Mouse (Mus musculus): ENCODE data around the gene Spdye4b. TPM values are rescaled to one million over a fixed set of nuclear protein-coding genes. Genes with fewer than 3 reads are reported as not detected.
"Not testable (repeated sequence)": the region's sequence is repeated elsewhere in the genome, so short reads cannot be mapped to it uniquely, and the experiment has no call there.

Gene Spdye4b
- polyA plus RNA-seq, 1 experiment from 2014 or later, result not detected

DNA sequence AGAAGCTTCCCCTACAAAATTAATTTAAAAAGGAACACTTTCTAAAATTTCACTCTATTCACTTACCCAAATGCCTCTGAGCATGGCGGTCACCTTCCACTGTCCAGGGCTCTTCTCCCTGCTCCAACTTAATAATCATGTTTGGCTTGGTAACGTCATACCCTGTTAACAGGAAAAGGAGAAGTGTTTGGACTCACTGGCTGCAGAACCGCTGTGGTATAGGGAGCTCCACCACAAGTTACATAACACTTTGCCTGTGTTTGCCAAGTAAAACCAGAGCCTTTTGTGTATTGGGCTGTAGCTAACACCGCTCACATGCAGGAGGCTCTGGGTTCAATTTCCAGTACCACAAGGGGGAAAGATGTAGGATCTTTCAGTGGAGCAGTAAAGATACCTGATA is 4.8 kb upstream of the Spdye4b start:
- peaks cover 70% of the 10 kb centered on the region for H3K36me3 ChIP-seq
- no peak for DNase-seq (ENCODE audit: low spot score)
- 95% methylated on average over 4 of the region's 4 CpGs for WGBS
- H3K9me3 ChIP-seq, result no peaks in the 10 kb centered on the region
- H3K27me3 ChIP-seq (ENCODE audit: insufficient read depth, poor library complexity, severe bottlenecking), result no peaks in the 10 kb centered on the region
- H3K4me1 ChIP-seq, result peaks cover 17% of the 10 kb centered on the region
- no peak overlapping the region for H3K27ac ChIP-seq
- H3K4me3 ChIP-seq, result no peak overlapping the region

DNA sequence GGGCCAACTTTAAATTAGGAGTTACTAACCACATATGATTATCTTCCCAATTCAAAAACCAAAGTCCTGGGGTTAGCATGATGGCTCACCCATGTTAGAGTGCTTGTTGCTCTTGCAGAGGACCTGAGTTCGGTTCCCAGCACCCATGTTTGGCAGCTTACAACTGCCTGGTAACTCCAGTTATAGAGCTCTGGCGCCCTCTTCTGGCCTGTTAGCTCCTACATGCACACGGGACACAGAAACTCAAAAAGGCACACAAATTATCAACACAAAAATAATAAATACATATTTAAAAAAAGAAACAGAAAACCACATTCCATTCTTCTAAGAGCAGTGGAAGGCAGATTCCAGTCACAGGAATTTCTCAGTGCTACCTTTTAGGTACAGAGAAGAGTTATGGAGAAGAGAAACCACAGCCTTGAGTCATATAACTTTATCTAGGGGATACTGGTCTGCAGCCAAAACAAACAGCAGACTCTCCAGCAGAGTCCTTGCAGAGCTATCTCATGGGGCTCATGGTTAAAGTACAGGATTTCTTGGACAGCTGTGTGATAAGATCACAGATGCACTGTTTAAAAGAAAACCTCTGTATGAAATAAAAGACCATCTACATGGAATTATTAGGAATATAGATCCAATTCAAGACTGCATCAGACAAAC is 3.1 kb upstream of the Spdye4b start:
- Histone ChIP-seq H3K36me3 (peaks cover 58% of the 10 kb centered on the region), H3K27ac (no peak overlapping the region), H3K9me3 (no peaks in the 10 kb centered on the region), H3K27me3 (ENCODE audit: insufficient read depth, poor library complexity, severe bottlenecking) (no peaks in the 10 kb centered on the region), H3K4me1 (peaks cover 17% of the 10 kb centered on the region), H3K4me3 (no peak overlapping the region)
- no peak for DNase-seq (ENCODE audit: low spot score)
- WGBS, result 84% methylated on average over 3 of the region's 3 CpGs

DNA sequence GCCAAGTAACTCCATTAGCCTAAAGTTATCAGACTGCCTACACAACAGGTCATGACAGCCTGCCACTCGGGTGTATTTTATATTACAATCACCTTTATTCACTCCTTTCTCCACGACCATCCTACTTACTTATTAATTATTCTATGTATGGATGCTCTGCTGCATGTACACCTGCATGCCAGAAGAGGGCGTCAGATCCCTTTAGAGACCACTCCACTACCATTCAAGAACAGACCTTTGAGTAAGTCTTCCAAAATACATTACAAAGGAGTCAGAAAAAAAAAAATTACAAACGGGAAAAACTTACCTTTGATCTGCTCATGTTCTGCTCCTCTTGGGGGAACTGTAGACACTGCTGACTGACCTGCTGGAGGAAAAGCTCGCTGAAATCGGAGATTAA is 1.6 kb upstream of the Spdye4b start:
- Histone ChIP-seq H3K9me3 (no peaks in the 10 kb centered on the region), H3K4me1 (peaks cover 17% of the 10 kb centered on the region), H3K27ac (no peak overlapping the region), H3K36me3 (peaks cover 43% of the 10 kb centered on the region), H3K27me3 (ENCODE audit: insufficient read depth, poor library complexity, severe bottlenecking) (no peaks in the 10 kb centered on the region), H3K4me3 (no peak overlapping the region)
- WGBS, result 42% methylated on average over 6 of the region's 6 CpGs
- no peak for DNase-seq (ENCODE audit: low spot score)

DNA sequence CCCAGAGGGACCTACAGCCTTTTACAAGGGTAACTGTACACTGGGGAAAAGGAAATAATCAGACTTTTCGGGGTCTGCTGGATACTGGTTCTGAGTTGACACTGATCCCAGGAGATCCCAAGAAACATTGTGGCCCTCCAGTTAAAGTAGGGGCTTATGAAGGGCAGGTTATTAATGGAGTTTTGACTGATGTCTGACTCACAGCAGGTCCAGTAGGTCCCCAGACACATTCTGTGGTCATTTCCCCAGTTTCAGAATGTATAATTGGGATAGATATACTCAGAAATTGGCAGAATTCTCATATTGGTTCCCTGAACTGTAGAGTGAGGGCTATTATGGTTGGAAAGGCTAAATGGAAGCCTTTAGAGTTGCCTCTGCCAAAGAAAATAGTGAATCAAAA is 7.2 kb downstream of the Spdye4b start:
- 83% methylated on average over 1 of the region's 1 CpGs for WGBS
- DNase-seq (ENCODE audit: low spot score); H3K36me3 ChIP-seq; H3K27me3 ChIP-seq (ENCODE audit: insufficient read depth, poor library complexity, severe bottlenecking); H3K27ac ChIP-seq; H3K4me3 ChIP-seq; H3K9me3 ChIP-seq; H3K4me1 ChIP-seq: not testable (repeated sequence)

DNA sequence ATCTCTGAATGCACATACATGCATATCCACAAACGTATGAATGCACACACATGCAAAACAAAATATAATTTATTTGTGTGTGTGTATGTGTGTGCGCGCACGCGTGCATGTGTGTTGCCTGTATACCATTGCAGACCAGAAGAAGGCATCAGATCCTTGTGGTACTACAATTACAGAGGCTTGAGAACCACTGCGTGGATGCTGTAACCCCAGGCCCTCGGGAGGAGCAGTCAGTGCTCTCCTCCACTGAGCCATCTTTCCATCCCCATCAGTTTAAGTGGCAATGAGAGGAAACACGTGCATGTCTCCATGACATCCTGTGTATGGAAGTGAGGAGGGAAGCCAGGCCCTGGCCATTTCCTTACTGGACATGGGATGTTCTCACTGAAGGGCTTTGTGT is 12.0 kb downstream of the Spdye4b start:
- H3K36me3 ChIP-seq, result no peaks in the 10 kb centered on the region
- WGBS, result 87% methylated on average over 8 of the region's 8 CpGs
- no peaks in the 10 kb centered on the region for H3K9me3 ChIP-seq
- no peaks in the 10 kb centered on the region for H3K27me3 ChIP-seq (ENCODE audit: insufficient read depth, poor library complexity, severe bottlenecking)
- peak; percentile 59 for DNase-seq (ENCODE audit: low spot score)
- H3K4me3 ChIP-seq, result no peak overlapping the region
- H3K4me1 ChIP-seq, result no peaks in the 10 kb centered on the region
- no peak overlapping the region for H3K27ac ChIP-seq

DNA sequence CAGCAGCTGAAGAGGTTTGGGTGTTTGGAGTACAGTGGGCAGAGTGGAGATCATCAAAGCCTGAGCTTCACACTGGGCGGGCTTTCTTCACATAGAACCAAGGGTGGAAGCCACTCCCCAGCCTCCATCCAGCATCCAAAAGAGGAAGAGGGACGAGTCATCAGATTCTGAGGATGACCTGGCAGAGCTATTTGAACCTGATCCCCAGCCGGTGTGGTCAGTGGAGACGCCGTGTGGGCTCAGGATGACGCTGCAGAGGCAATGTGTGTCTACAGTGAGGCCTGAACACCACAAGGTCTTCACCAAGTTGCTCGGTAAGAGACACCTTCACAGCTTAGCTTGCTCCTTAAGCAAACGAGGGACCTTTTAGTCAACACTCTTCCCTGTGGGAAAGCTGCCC is 13.9 kb downstream of the Spdye4b start:
- H3K36me3 ChIP-seq; H3K27me3 ChIP-seq (ENCODE audit: insufficient read depth, poor library complexity, severe bottlenecking); H3K4me1 ChIP-seq; H3K27ac ChIP-seq; H3K9me3 ChIP-seq; H3K4me3 ChIP-seq: not testable (repeated sequence)
- WGBS, result 67% methylated on average over 8 of the region's 8 CpGs
- DNase-seq (ENCODE audit: low spot score), result peak; percentile 73

DNA sequence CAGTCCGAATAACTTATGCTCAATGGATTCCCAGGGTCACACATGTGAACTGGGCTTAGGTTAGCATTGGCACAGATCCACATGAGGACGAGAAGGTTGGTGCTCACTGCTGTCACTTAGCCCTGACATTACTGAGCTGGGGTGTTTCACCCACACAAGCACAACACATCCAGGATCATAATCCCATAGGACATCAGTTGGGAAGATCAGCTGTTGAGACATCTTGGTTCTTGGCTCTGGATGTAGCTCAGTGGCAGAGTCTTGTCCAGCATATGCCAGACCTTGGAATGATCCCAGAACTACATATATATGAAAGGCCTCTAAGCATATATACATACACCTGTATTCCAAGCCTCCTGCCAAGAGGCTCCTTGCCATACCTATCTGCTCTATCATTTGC is 14.3 kb downstream of the Spdye4b start:
- WGBS, result 58% methylated on average over 2 of the region's 2 CpGs
- H3K4me3 ChIP-seq, result no peak overlapping the region
- H3K27ac ChIP-seq, result no peak overlapping the region
- no peaks in the 10 kb centered on the region for H3K4me1 ChIP-seq
- H3K27me3 ChIP-seq (ENCODE audit: insufficient read depth, poor library complexity, severe bottlenecking), result no peaks in the 10 kb centered on the region
- no peak for DNase-seq (ENCODE audit: low spot score)
- no peaks in the 10 kb centered on the region for H3K36me3 ChIP-seq
- no peaks in the 10 kb centered on the region for H3K9me3 ChIP-seq

DNA sequence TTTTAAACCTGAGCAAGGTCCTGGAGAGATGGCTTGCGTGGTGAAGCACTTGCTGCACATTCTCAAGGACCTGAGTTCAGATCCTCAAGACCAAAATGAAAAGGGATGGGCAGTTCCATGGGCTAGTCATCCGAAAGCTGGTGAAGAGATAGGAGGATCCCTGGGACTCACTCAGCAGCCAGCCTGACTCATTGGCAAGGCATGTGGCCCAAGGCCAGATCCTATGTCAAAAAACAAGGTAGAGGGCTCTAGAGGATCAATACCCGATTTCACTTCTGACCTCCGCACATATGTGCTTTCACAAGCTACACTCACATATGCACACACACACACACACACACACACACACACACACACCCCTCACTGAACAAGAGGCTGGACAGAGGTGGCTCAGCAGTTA is 15.7 kb downstream of the Spdye4b start:
- no peaks in the 10 kb centered on the region for H3K27me3 ChIP-seq (ENCODE audit: insufficient read depth, poor library complexity, severe bottlenecking)
- no peaks in the 10 kb centered on the region for H3K4me1 ChIP-seq
- 70% methylated on average over 4 of the region's 4 CpGs for WGBS
- DNase-seq (ENCODE audit: low spot score), result no peak
- no peaks in the 10 kb centered on the region for H3K36me3 ChIP-seq
- no peaks in the 10 kb centered on the region for H3K9me3 ChIP-seq
- H3K27ac ChIP-seq, result no peak overlapping the region
- H3K4me3 ChIP-seq, result no peak overlapping the region

DNA sequence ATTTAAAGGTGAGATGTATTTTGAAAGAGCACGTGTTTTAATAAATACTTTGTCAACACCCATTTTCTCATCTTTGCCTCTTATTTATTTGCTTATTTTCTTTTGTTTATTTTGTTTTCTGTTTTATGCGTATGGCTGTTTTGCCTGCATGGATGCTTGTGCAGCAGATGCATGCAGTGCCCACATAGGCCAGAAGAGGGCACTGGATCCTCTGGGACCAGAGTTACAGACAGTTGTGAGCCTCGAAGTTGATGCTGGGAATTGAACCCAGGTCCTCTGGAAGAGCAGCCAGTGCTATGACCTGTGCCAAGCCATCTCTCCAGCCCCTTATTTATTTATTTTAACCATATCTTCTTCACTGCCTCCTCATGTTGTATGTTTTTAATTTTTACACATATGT is 24.2 kb downstream of the Spdye4b start:
- Histone ChIP-seq H3K27ac (no peak overlapping the region), H3K36me3 (no peaks in the 10 kb centered on the region), H3K4me3 (no peak overlapping the region), H3K9me3 (peaks cover 6% of the 10 kb centered on the region), H3K4me1 (no peaks in the 10 kb centered on the region), H3K27me3 (ENCODE audit: insufficient read depth, poor library complexity, severe bottlenecking) (no peaks in the 10 kb centered on the region)
- no peak for DNase-seq (ENCODE audit: low spot score)
- WGBS, result 72% methylated on average over 3 of the region's 3 CpGs

DNA sequence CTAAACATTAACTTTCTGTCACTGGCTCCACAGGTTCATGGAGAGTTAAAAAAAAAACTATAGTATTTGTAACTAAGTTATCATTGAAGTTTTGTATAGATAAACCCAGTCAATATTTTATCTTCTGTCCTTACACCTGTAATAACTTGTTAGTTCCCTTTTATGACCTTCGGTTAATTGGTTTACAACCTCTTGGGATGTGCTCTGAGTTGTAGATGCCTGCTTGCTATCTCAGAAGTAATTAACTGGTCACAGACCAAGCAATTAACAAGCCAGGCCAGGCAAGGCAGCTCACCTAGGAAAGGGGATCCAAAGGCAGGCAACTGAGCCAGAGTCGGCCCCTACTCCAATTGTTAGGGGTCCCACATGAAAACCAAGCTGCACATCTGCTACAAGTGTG is 33.0 kb downstream of the Spdye4b start:
- Histone ChIP-seq H3K27me3 (ENCODE audit: insufficient read depth, poor library complexity, severe bottlenecking) (no peaks in the 10 kb centered on the region), H3K9me3 (peaks cover 1% of the 10 kb centered on the region), H3K36me3 (no peaks in the 10 kb centered on the region), H3K4me3 (no peak overlapping the region), H3K4me1 (no peaks in the 10 kb centered on the region), H3K27ac (no peak overlapping the region)
- 80% methylated on average over 2 of the region's 2 CpGs for WGBS
- DNase-seq (ENCODE audit: low spot score), result no peak

DNA sequence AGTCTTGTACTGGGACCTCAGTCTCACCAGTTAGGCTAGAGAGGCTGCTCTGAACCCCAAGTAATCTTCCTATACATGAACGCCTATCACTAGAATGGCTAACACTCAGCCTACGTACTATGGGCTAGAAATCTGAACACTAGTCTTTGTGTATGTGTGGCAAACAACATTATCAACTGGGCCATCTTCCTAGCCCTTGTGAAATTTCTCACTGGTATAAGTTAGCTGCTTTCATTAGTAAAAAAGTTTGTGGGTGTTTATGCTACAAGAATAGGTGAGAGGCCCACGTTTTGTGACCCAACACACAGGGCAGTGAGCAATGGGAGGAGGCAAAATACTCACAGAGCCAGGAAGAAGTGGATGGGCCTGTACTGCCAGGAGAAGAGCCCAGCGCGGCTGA is 40.2 kb downstream of the Spdye4b start:
- no peaks in the 10 kb centered on the region for H3K9me3 ChIP-seq
- WGBS, result 71% methylated on average over 5 of the region's 5 CpGs
- DNase-seq (ENCODE audit: low spot score), result no peak
- H3K27ac ChIP-seq, result no peak overlapping the region
- H3K27me3 ChIP-seq (ENCODE audit: insufficient read depth, poor library complexity, severe bottlenecking), result no peaks in the 10 kb centered on the region; the same call in 1 of the 2 replicates
- no peaks in the 10 kb centered on the region for H3K4me1 ChIP-seq
- no peak overlapping the region for H3K4me3 ChIP-seq
- H3K36me3 ChIP-seq, result no peaks in the 10 kb centered on the region

DNA sequence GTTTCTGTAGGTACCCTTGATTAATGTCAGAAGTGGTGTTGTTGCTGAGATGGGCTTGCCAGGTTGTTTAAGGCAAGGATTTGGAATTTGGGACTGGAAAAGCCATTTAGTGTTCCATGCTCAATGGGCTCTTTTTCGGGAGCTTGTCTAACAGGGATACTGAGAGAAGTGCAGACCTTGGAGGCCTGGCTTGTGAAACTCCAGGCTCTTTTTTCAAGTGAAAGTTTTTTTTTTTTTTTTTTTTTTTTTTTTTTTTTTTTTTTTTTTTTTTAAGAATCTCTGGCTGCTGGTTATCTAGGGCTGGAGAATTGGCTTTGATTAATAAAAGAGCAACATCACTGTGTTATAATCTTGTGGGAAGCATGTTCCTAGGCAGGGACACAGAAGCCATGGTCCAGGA is 41.5 kb downstream of the Spdye4b start:
- no peak for DNase-seq (ENCODE audit: low spot score)
- H3K36me3 ChIP-seq, result no peaks in the 10 kb centered on the region
- WGBS, result 71% methylated on average over 1 of the region's 1 CpGs
- H3K4me1 ChIP-seq, result no peaks in the 10 kb centered on the region
- H3K4me3 ChIP-seq, result no peak overlapping the region
- no peak overlapping the region for H3K27ac ChIP-seq
- H3K27me3 ChIP-seq (ENCODE audit: insufficient read depth, poor library complexity, severe bottlenecking), result no peaks in the 10 kb centered on the region; the same call in 1 of the 2 replicates
- H3K9me3 ChIP-seq, result no peaks in the 10 kb centered on the region

DNA sequence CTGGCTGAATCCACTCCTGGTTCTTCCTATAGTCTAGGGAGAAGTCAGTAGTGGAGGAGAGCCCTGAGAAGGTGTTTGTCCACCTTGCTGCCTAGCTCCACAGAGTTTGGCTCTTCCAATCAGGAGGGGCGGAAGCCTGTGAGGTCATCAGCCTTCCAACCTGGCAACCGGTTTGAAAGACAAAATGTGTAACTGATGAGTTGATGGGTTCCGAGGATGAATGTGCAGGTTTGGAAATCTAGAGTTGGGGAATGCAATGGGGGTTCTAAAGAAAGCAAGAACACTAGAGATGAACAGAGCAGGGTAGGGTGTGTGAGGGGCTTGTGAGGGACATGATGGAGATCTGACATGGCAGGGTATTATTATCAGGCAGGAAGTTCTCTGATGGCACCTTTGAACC is 46.0 kb downstream of the Spdye4b start, which contains the start of gene Spdye4a:
TSS of gene Spdye4a (minus strand) at position 101 of the 400 bp plus-strand sequence.
- Histone ChIP-seq H3K9me3 (no peaks in the 10 kb centered on the region), H3K4me1 (no peaks in the 10 kb centered on the region), H3K27me3 (ENCODE audit: insufficient read depth, poor library complexity, severe bottlenecking) (no peaks in the 10 kb centered on the region; the same call in 1 of the 2 replicates), H3K36me3 (no peaks in the 10 kb centered on the region), H3K4me3 (no peak within 1 kb of the TSS), H3K27ac (no peak within 1 kb of the TSS)
- no peak for DNase-seq (ENCODE audit: low spot score)
- WGBS, result 73% methylated on average over 3 of the region's 3 CpGs
